Mouse (Mus musculus) activated CD4-positive, CD25-positive, alpha-beta regulatory T cell, adult 4 months (primary cell): ENCODE measurements around the gene Uri1. TPM values are rescaled to one million over a fixed set of nuclear protein-coding genes. Genes with fewer than 3 reads are reported as not detected.

Experiments used
- ATAC-seq: one replicate; pipeline ENCODE4 v1.8.0; 2017
- polyA plus RNA-seq, 2 experiments: library from polyadenylated mRNA; unstranded; fragments of 100-300 nt; shearing (Covaris generic); gene quantifications; one replicate each; pipeline ENCODE4 v1.2.1; 2017

Gene Uri1
- polyA plus RNA-seq, 2 experiments from 2014 or later, result 12.3 to 21.5 TPM

GRCm38 (mm10) chr7:37916762-37917439 lies 106.5 kb downstream of the Uri1 start:
- ATAC-seq, result no peak

DNA sequence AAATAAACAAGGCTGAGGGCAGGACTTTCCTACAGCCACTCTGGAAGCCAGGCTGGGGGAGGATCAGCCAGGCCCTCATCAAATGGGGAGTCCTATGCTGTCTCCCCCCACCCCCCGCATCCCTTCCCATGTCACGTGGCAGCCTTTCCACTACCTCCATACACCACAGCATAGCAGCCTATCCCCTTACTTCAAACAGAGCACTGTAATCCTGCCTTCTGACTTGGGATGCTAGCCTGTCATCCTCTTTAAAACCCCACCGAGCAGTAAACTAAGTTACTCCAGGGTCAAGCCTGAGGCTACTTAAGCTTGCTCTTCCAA lies 111.6 kb downstream of the Uri1 start:
- ATAC-seq, result no peak

GRCm38 (mm10) chr7:37911114-37911801 lies 112.1 kb downstream of the Uri1 start:
- ATAC-seq, result no peak

GRCm38 (mm10) chr7:37910161-37910560 lies 113.2 kb downstream of the Uri1 start:
- ATAC-seq, result no peak

Other genes with a start within 250 kb of the Uri1 start
- under 1 TPM in 1 of 2 experiments, not detected in 1; 0.40 TPM for gene Zfp536, start 249.9 kb downstream of the Uri1 start, polyA plus RNA-seq
- gene Ccne1, start 84.0 kb upstream of the Uri1 start, polyA plus RNA-seq, result 1 to 10 TPM; 4.4 to 8.1 TPM
- 100 to 1,000 TPM; 149 to 152 TPM for gene 1600014C10Rik, start 159.7 kb upstream of the Uri1 start, polyA plus RNA-seq
- under 1 TPM; 0.45 to 0.47 TPM for gene Plekhf1, start 204.5 kb upstream of the Uri1 start, polyA plus RNA-seq
- gene Pop4, start 247.9 kb upstream of the Uri1 start, polyA plus RNA-seq, result 10 to 100 TPM; 30.7 to 34.4 TPM